ENCODE assay signal across 15 mouse cellular contexts in the genomic region with DNA sequence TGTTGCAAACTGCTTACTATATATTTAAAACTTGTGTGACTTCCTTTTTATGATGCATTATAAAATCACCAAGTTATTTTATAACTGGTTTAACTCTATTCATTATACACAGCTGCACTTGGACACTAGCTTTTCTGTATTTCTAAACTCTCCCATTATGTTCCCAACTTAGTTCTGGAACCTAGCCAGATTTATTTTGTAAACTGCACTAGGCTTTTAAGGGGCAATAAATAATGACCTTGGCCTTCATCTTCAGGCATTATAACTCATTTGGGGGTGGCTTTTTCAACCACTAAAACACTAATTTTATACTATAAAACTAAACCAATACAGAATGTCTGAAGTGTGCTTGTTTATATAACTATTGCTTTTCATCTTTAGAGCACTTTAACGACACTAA. TPM values are rescaled to one million over a fixed set of nuclear protein-coding genes. Genes with fewer than 3 reads are reported as not detected.
"Had no signal": no experiment of that assay in that cellular context is flagged by ENCODE, and none has a peak within 500 bp of the region (broad histone marks: within the 10 kb centered on the region; RNA-seq: fewer than 3 reads in every experiment).

No protein-coding gene starts in this region.

- H3K27ac ChIP-seq: layer of hippocampus, adult 2 months; liver, embryonic 13.5 days; midbrain, embryonic 13.5 days had no signal

- H3K4me1 ChIP-seq: liver, embryonic 13.5 days; midbrain, embryonic 13.5 days had no signal

- H3K9me3 ChIP-seq: liver, embryonic 13.5 days had no signal

- ATAC-seq: inflammation-experienced regulatory T-cells, adult 6 months; intestine, postnatal 0 days; liver, postnatal 0 days; midbrain, embryonic 13.5 days had no signal

- H3K27me3 ChIP-seq: liver, embryonic 13.5 days; midbrain, embryonic 13.5 days had no signal

- DNase-seq: kidney, adult 9 months; kidney, postnatal 4 days; left cerebral cortex, postnatal 4 days; liver; liver, embryonic 13.5 days; liver, postnatal 0 days; lung, postnatal 36 days; right cerebral cortex, postnatal 14 days; thymus, postnatal 36 days had no signal

- H3K4me2 ChIP-seq: liver, embryonic 13.5 days; midbrain, embryonic 13.5 days had no signal

- H3K4me3 ChIP-seq: layer of hippocampus, adult 2 months; liver, embryonic 13.5 days; midbrain, embryonic 13.5 days had no signal

- H3K9ac ChIP-seq: liver, embryonic 13.5 days; liver, postnatal 0 days; midbrain, embryonic 13.5 days had no signal

- H3K36me3 ChIP-seq: liver, embryonic 13.5 days; midbrain, embryonic 13.5 days had no signal

RNA-seq across cellular contexts. Expression of a gene that starts 8.8 kb away (rescaled TPM):
- total RNA-seq: megakaryocyte progenitor cell, adult 5-6 weeks; neutrophil, adult 5-6 weeks had no signal
- polyA plus RNA-seq: inflammation-experienced regulatory T-cells, adult 6 months; liver, postnatal 0 days had no signal
